Mouse (Mus musculus): ENCODE results near the gene Klhl9. TPM values are rescaled to one million over a fixed set of nuclear protein-coding genes. Genes with fewer than 3 reads are reported as not detected.
A peak's percentile ranks its signal among the peaks of the same experiment; 100 is the strongest.

The Klhl9 gene
- total and polyA plus RNA-seq, 3 experiments = 16.6 to 69.5 (median 33.9) TPM

DNA sequence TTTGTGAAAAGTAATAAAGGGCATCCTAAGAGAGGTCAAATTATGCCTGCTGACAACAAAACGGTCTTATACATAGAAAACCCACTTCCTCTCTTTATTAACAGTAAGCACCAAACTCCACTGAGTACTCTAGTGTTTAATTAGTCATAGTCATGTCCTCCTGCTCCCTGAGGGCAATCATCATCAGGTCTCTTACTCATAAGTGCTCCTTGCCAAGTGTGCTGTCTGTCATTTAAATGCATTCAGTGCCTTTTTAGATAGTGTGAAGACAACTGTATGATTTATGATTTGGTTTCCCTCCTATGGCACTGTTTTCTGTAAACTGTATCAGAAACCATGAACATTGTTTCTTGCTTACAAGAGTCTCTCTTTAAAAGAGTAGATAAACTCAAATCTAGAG is 8.0 kb downstream of the Klhl9 start:
- Histone ChIP-seq H3K27ac (ENCODE audit: control insufficient read depth, low read depth, low read length) (no peak overlapping the region), H3K9ac (ENCODE audit: control insufficient read depth, low read depth, low read length, poor library complexity, severe bottlenecking) (no peak overlapping the region), H3K79me2 (ENCODE audit: control insufficient read depth, insufficient read depth, low read length, poor library complexity) (peaks cover 24% of the 10 kb centered on the region), H3K4me3 (ENCODE audit: control insufficient read depth in 1 of 2, insufficient read depth in 1 of 2, low read depth in 2 of 2, low read length in 2 of 2) (no peak overlapping the region), H3K36me3 (ENCODE audit: control insufficient read depth in 1 of 2, insufficient read depth in 2 of 2, low read length in 2 of 2) (peaks cover 13 to 19% of the 10 kb centered on the region in 2 experiments; a peak in 3 of 4 replicates), H3K27me3 (ENCODE audit: control insufficient read depth in 1 of 2, insufficient read depth in 2 of 2, low read length in 2 of 2) (no peaks in the 10 kb centered on the region), H3K4me1 (ENCODE audit: control insufficient read depth in 1 of 2, insufficient read depth in 2 of 2, low read length in 2 of 2) (peaks cover 0 to 7% of the 10 kb centered on the region in 2 experiments; a peak in 3 of 4 replicates), H3K9me3 (replicated peaks; ENCODE audit: insufficient read depth, low read length) (no peaks in the 10 kb centered on the region)
- no peak for TF ChIP-seq EP300 (IDR thresholded peaks at IDR 0.05; ENCODE audit: low read depth in 1 of 2, low read length in 2 of 2)
- TF ChIP-seq MYB (IDR thresholded peaks at IDR 0.05; ENCODE audit: low read depth, low read length) = no peak
- no peak for TF ChIP-seq SMC3 (IDR thresholded peaks at IDR 0.05; ENCODE audit: low read depth, low read length)
- TF ChIP-seq ZC3H11A (IDR thresholded peaks at IDR 0.05; ENCODE audit: low read depth, low read length) = no peak
- TF ChIP-seq TAL1 (IDR thresholded peaks at IDR 0.05; ENCODE audit: low read length) = no peak
- TF ChIP-seq RCOR1 (IDR thresholded peaks at IDR 0.05; ENCODE audit: low read depth, low read length) = no peak
- TF ChIP-seq ZMIZ1 (IDR thresholded peaks at IDR 0.05; ENCODE audit: low read depth, low read length) = no peak
- no peak for TF ChIP-seq SIN3A (IDR thresholded peaks at IDR 0.05; ENCODE audit: low read length)
- no peak for TF ChIP-seq KAT2A (conservative IDR thresholded peaks at IDR 0.05; ENCODE audit: low read depth, low read length)
- TF ChIP-seq POLR2A (IDR thresholded peaks at IDR 0.05; ENCODE audit: control insufficient read depth in 1 of 2, insufficient read depth in 1 of 2, low read depth in 1 of 2, low read length in 2 of 2, poor library complexity in 1 of 2) = no peak
- no peak for TF ChIP-seq CHD2 (IDR thresholded peaks at IDR 0.05; ENCODE audit: low read length)
- TF ChIP-seq USF2 (IDR thresholded peaks at IDR 0.05; ENCODE audit: borderline replicate concordance in 1 of 2, insufficient read depth in 1 of 2, low read depth in 1 of 2, low read length in 2 of 2) = no peak
- TF ChIP-seq TBP (IDR thresholded peaks at IDR 0.05; ENCODE audit: low read depth, low read length) = no peak
- no peak for TF ChIP-seq ELF1 (IDR thresholded peaks at IDR 0.05; ENCODE audit: low read depth, low read length)
- no peak for TF ChIP-seq CTCF (IDR thresholded peaks at IDR 0.05 in 2 of 3, conservative IDR thresholded peaks at IDR 0.05 in 1 of 3; ENCODE audit: control insufficient read depth in 1 of 3, insufficient read depth in 1 of 3, low read depth in 2 of 3, low read length in 3 of 3, poor library complexity in 1 of 3, severe bottlenecking in 1 of 3)
- TF ChIP-seq JUND (IDR thresholded peaks at IDR 0.05; ENCODE audit: low read depth, low read length) = no peak
- no peak for TF ChIP-seq USF1 (IDR thresholded peaks at IDR 0.05; ENCODE audit: low read depth, low read length)
- peak; percentile 43 for DNase-seq (ENCODE audit: low read depth, low spot score)

DNA sequence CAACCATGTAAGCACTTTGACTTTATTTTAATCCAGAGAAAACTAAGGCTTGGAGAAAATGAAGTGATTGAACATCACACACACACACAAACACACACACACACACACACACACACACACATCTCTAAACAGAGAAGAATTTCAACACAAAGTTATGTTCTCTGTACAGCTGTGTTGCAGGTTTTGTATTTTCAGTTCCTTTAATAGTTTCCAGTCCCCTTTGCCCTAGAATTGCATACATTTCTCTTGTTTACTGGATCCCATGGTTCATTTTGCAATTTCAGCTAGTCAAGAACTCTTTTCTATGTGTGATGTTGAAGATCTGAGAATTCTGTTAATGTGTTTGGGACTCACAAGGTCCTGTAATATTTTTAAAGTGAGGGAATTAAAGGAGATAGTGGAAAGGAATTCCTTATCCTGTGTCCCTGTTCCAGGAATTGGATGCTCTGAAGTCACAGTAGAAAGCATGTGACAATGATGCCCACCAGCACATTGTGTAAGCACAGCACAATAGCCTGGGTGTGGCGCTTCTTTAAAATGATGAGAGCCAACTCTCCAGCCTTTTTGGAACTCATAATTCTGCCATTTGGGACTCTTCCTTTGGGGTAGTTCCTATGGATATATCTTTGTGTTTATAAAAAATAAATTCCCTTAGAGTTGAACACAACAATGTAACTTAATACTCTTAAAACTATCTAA is 15.0 kb downstream of the Klhl9 start:
- no peak for DNase-seq (ENCODE audit: low read depth, low spot score)
- Histone ChIP-seq H3K4me3 (ENCODE audit: control insufficient read depth in 1 of 2, insufficient read depth in 1 of 2, low read depth in 2 of 2, low read length in 2 of 2) (no peak overlapping the region), H3K36me3 (ENCODE audit: control insufficient read depth in 1 of 2, insufficient read depth in 2 of 2, low read length in 2 of 2) (no peaks in the 10 kb centered on the region; a peak in 1 of 4 replicates), H3K27ac (ENCODE audit: control insufficient read depth, low read depth, low read length) (no peak overlapping the region), H3K4me1 (ENCODE audit: control insufficient read depth in 1 of 2, insufficient read depth in 2 of 2, low read length in 2 of 2) (no peaks in the 10 kb centered on the region), H3K9ac (ENCODE audit: control insufficient read depth, low read depth, low read length, poor library complexity, severe bottlenecking) (no peak overlapping the region), H3K27me3 (ENCODE audit: control insufficient read depth in 1 of 2, insufficient read depth in 2 of 2, low read length in 2 of 2) (no peaks in the 10 kb centered on the region), H3K9me3 (replicated peaks; ENCODE audit: insufficient read depth, low read length) (no peaks in the 10 kb centered on the region), H3K79me2 (ENCODE audit: control insufficient read depth, insufficient read depth, low read length, poor library complexity) (no peaks in the 10 kb centered on the region)
- TF ChIP-seq CHD2 (IDR thresholded peaks at IDR 0.05; ENCODE audit: low read length) (no peak), KAT2A (conservative IDR thresholded peaks at IDR 0.05; ENCODE audit: low read depth, low read length) (no peak), USF1 (IDR thresholded peaks at IDR 0.05; ENCODE audit: low read depth, low read length) (no peak), MYB (IDR thresholded peaks at IDR 0.05; ENCODE audit: low read depth, low read length) (no peak)

Data from MEL (cell line).